Mouse (Mus musculus) limb, embryonic 14.5 days (tissue): Measurements from ENCODE around the gene Rfx3. TPM values are rescaled to one million over a fixed set of nuclear protein-coding genes. Genes with fewer than 3 reads are reported as not detected.

ENCODE experiments used
- ATAC-seq: fragments of 200-750 bp; cut with Nextera tagmentation; 2 replicates; pipeline ENCODE4 v1.8.0; 2017; ENCODE audit warnings: low read depth, moderate number of reproducible peaks, moderate TSS enrichment; ENCODE audit not compliant: low FRiP score
- DNase-seq: peaks from one replicate; pipeline ENCODE4 v3.0.0-alpha.2; 2015; ENCODE audit warnings: low spot score
- H3K27ac ChIP-seq: fragments of 300-500 bp; sonication (generic); replicated peaks from 2 replicates; pipeline ENCODE4 v1.5.1; 2014; ENCODE audit warnings: low read depth, mild to moderate bottlenecking, low read length, moderate library complexity, mixed read lengths
- H3K27me3 ChIP-seq: fragments of 300-500 bp; sonication (generic); 2 replicates; pipeline ENCODE4 v1.6.1; 2014; ENCODE audit warnings: low read length, mixed read lengths; ENCODE audit not compliant: control insufficient read depth, insufficient read depth
- H3K36me3 ChIP-seq: fragments of 300-500 bp; sonication (generic); 2 replicates; pipeline ENCODE4 v1.6.1; 2014; ENCODE audit warnings: mild to moderate bottlenecking, low read length, moderate library complexity, mixed read lengths; ENCODE audit not compliant: control insufficient read depth, insufficient read depth
- H3K4me1 ChIP-seq: fragments of 300-500 bp; sonication (generic); 2 replicates; pipeline ENCODE4 v1.6.1; 2014; ENCODE audit warnings: antibody characterized with exemption, low read length, mixed read lengths; ENCODE audit not compliant: control insufficient read depth, insufficient read depth
- H3K4me2 ChIP-seq: fragments of 300-500 bp; sonication (generic); replicated peaks from 2 replicates; pipeline ENCODE4 v1.6.1; 2014; ENCODE audit warnings: low read depth, mild to moderate bottlenecking, low read length, moderate library complexity; ENCODE audit not compliant: severe bottlenecking
- H3K4me3 ChIP-seq: fragments of 300-500 bp; sonication (generic); replicated peaks from 2 replicates; pipeline ENCODE4 v1.5.1; 2014; ENCODE audit warnings: low read length
- H3K9ac ChIP-seq: fragments of 300-500 bp; sonication (generic); 2 replicates; pipeline ENCODE4 v1.6.1; 2014; ENCODE audit warnings: mild to moderate bottlenecking, low read depth, low read length, moderate library complexity; ENCODE audit not compliant: severe bottlenecking
- H3K9me3 ChIP-seq: fragments of 300-500 bp; sonication (generic); 2 replicates; pipeline ENCODE4 v1.6.1; 2016; ENCODE audit warnings: low read length; ENCODE audit not compliant: control insufficient read depth
- POLR2A ChIP-seq: fragments of 200-500 bp; IDR thresholded peaks from 2 replicates; pipeline ENCODE4 v1.8.0; 2012; ENCODE audit warnings: inconsistent platforms, mild to moderate bottlenecking, moderate library complexity, borderline replicate concordance; ENCODE audit not compliant: insufficient read depth, insufficient read length; ENCODE audit errors: extremely low read depth
- WGBS: fragments of 180-500 bp; shearing (Covaris S2); extraction: QIAGEN DNeasy Blood & Tissue Kit; methylation state at CpG from one replicate; pipeline ENCODE4 v1.1.7; 2014; 5-methylcytosine and 5-hydroxymethylcytosine counted together
- polyA plus RNA-seq, 2 experiments: library from polyadenylated mRNA; depleted of rRNA in 1 of 2; stranded (reverse) in 1 of 2; unstranded in 1 of 2; fragments of >200 nt; fragmentation: Nextera tagmentation in 1 of 2; extraction: Ambion mirVana in 1 of 2; gene quantifications; 2 replicates each; pipeline versions ENCODE4 v1.2.1 to v1.2.3; 2012 to 2014

The Rfx3 gene
- polyA plus RNA-seq, 2 experiments: 5.7 to 9.6 TPM

GRCm38 (mm10) chr19:27736571-27736970 lies 274.4 kb downstream of the Rfx3 start:
- no peak overlapping the region for H3K27ac ChIP-seq
- TF ChIP-seq POLR2A: no peak
- ATAC-seq (no peak), DNase-seq (no peak)
- H3K36me3 ChIP-seq: no peaks in the 10 kb centered on the region
- H3K4me1 ChIP-seq: no peaks in the 10 kb centered on the region
- H3K9ac ChIP-seq: no peak overlapping the region
- 61% methylated on average over 2 of the region's 2 CpGs for WGBS
- H3K9me3 ChIP-seq: no peaks in the 10 kb centered on the region
- no peak overlapping the region for H3K4me2 ChIP-seq
- H3K4me3 ChIP-seq: no peak overlapping the region
- H3K27me3 ChIP-seq: no peaks in the 10 kb centered on the region

GRCm38 (mm10) chr19:27718931-27719330 lies 292.0 kb downstream of the Rfx3 start:
- Histone ChIP-seq H3K27ac (no peak overlapping the region), H3K4me3 (no peak overlapping the region), H3K4me1 (no peaks in the 10 kb centered on the region), H3K4me2 (no peak overlapping the region), H3K9ac (no peak overlapping the region), H3K36me3 (no peaks in the 10 kb centered on the region), H3K9me3 (no peaks in the 10 kb centered on the region), H3K27me3 (no peaks in the 10 kb centered on the region)
- WGBS: 78% methylated on average over 11 of the region's 11 CpGs
- TF ChIP-seq POLR2A: no peak
- ATAC-seq (no peak), DNase-seq (no peak)

GRCm38 (mm10) chr19:27716274-27716673 lies 294.7 kb downstream of the Rfx3 start:
- Histone ChIP-seq H3K4me2 (no peak overlapping the region), H3K9me3 (no peaks in the 10 kb centered on the region), H3K4me1 (no peaks in the 10 kb centered on the region), H3K9ac (no peak overlapping the region), H3K27ac (no peak overlapping the region), H3K4me3 (no peak overlapping the region), H3K27me3 (no peaks in the 10 kb centered on the region), H3K36me3 (no peaks in the 10 kb centered on the region)
- TF ChIP-seq POLR2A: no peak
- ATAC-seq (no peak), DNase-seq (no peak)
